Mouse (Mus musculus): Measurements from ENCODE around the gene Mki67. TPM values are rescaled to one million over a fixed set of nuclear protein-coding genes. Genes with fewer than 3 reads are reported as not detected.

Gene Mki67
- polyA plus RNA-seq, 1 experiment: 4.6 TPM

- H3K27ac ChIP-seq (ENCODE audit: insufficient read depth, low read length): no peak overlapping the region
- H3K36me3 ChIP-seq (ENCODE audit: control insufficient read depth, insufficient read depth, low read length): peaks cover 2% of the 10 kb centered on the region; the same call in 1 of the 2 replicates
- TF ChIP-seq CTCF (IDR thresholded peaks at IDR 0.05; ENCODE audit: extremely low read depth, insufficient read depth, insufficient read length, insufficient replicate concordance): peak; percentile 37; the same call in 1 of the 2 replicates
- TF ChIP-seq POLR2A (IDR thresholded peaks at IDR 0.05; ENCODE audit: low read depth, low read length): no peak
- 71% methylated on average over 14 of the region's 14 CpGs for WGBS
- H3K4me1 ChIP-seq (ENCODE audit: control insufficient read depth, insufficient read depth, insufficient read length): no peaks in the 10 kb centered on the region
- DNase-seq (ENCODE audit: low read depth in 1 of 2, low spot score in 2 of 2): peak in 1 of 2 experiments; percentile 24
- no peak overlapping the region for H3K4me3 ChIP-seq (ENCODE audit: extremely low read depth, insufficient read depth, insufficient read length)
- no peaks in the 10 kb centered on the region for H3K27me3 ChIP-seq (ENCODE audit: control insufficient read depth, insufficient read depth, low read length)
Measured at GRCm38 (mm10) chr7:135641698-135642507, 74.3 kb downstream of the Mki67 start.

Other genes with a start within 250 kb of the Mki67 start
- not detected in 2 replicates for gene Clrn3, start 187.7 kb downstream of the Mki67 start, polyA plus RNA-seq (2012; rRNA removed)
- 9.5 and 10.1 TPM in 2 replicates for gene Ptpre, start 178.9 kb downstream of the Mki67 start, polyA plus RNA-seq (2012; rRNA removed)

All from spleen, adult 2 months (tissue).